Mouse (Mus musculus): ENCODE results near the gene Mamdc2.

Mamdc2 gene

GRCm38 (mm10) chr19:23274054-23274724 is 174.1 kb downstream of the Mamdc2 start:
- DNase-seq (ENCODE audit: low spot score in 2 of 2): no peak

- DNase-seq (ENCODE audit: low spot score in 2 of 2): peak; percentile 97
Measured at GRCm38 (mm10) chr19:23273355-23274053, 174.7 kb downstream of the Mamdc2 start, which contains the start of gene Smc5. Gene Smc5, minus strand, starts transcription at chr19:23273897.

- no peak for DNase-seq (ENCODE audit: low spot score in 2 of 2)
Measured at GRCm38 (mm10) chr19:23256771-23257170, 191.5 kb downstream of the Mamdc2 start.

Measured in spleen, postnatal 10 days (tissue).